Mouse (Mus musculus) small intestine, adult 2 months (tissue): ENCODE data around the gene Slc6a6.

Experiments
- CTCF ChIP-seq: fragments of 200-500 bp; IDR thresholded peaks from 2 replicates; pipeline ENCODE4 v1.5.1; 2012; ENCODE audit warnings: low read depth, mild to moderate bottlenecking, control low read depth, inconsistent platforms, low read length, moderate library complexity, mixed read lengths; ENCODE audit not compliant: insufficient replicate concordance, insufficient read length; ENCODE audit errors: extremely low read depth
- POLR2A ChIP-seq: fragments of 200-500 bp; IDR thresholded peaks from 2 replicates; pipeline ENCODE4 v1.6.1; 2012; ENCODE audit warnings: low read depth, mild to moderate bottlenecking, control low read depth, inconsistent platforms, low read length, moderate library complexity

- TF ChIP-seq CTCF = no peak
- no peak for TF ChIP-seq POLR2A
These were observed 15.6 kb upstream of the Slc6a6 start for GRCm38 (mm10) chr6:91668276-91668675.
